Mouse (Mus musculus) gastrocnemius, adult 2 months (tissue): ENCODE data around the gene Btbd6. TPM values are rescaled to one million over a fixed set of nuclear protein-coding genes. Genes with fewer than 3 reads are reported as not detected.

Experiments
- DNase-seq: peaks from one replicate; pipeline ENCODE4 v3.0.0; 2022
- H3K27ac ChIP-seq: fragments of 200-600 bp; 2 replicates; pipeline ENCODE4 v1.8.1; 2022; ENCODE audit warnings: mild to moderate bottlenecking
- H3K4me3 ChIP-seq: fragments of 200-600 bp; 2 replicates; pipeline ENCODE4 v1.8.1; 2022; ENCODE audit warnings: mild to moderate bottlenecking, moderate library complexity
- CTCF ChIP-seq: fragments of 200-600 bp; IDR thresholded peaks from 2 replicates; pipeline ENCODE4 v1.8.1; 2022; ENCODE audit warnings: antibody characterized with exemption, mild to moderate bottlenecking, moderate library complexity
- intact Hi-C: fragments of 180-260 bp; cut with DNase I; formaldehyde crosslinking; loops from one replicate; pipeline ENCODE4 v1.15.1; 2025
- long read RNA-seq, 2 experiments: library from polyadenylated mRNA; stranded (forward); transcript quantifications; one replicate each; pipeline ENCODE4 v2.0.0; 2021
- total RNA-seq, 2 experiments: library from RNA; stranded (reverse); gene quantifications; 2 replicates each; pipeline ENCODE4 v1.2.3; 2021

Gene Btbd6
- 10 to 100 TPM; 13.3 to 20.6 TPM for total RNA-seq
- long read RNA-seq, experiment 1, transcript Btbd6-204 (4 exons, 2,085 nt): major isoform, 12 of 20 reads
- long read RNA-seq, experiment 1, partial matches to known transcripts: 3 of 20 reads
- long read RNA-seq, experiment 1, other reads (novel, unspliced or antisense): 1 of 20 reads
- long read RNA-seq, experiment 2, transcript Btbd6-204 (4 exons, 2,085 nt): major isoform, 9 of 19 reads
- long read RNA-seq, experiment 2, partial matches to known transcripts: 0 of 19 reads
- long read RNA-seq, experiment 2, other reads (novel, unspliced or antisense): 1 of 19 reads

DNA sequence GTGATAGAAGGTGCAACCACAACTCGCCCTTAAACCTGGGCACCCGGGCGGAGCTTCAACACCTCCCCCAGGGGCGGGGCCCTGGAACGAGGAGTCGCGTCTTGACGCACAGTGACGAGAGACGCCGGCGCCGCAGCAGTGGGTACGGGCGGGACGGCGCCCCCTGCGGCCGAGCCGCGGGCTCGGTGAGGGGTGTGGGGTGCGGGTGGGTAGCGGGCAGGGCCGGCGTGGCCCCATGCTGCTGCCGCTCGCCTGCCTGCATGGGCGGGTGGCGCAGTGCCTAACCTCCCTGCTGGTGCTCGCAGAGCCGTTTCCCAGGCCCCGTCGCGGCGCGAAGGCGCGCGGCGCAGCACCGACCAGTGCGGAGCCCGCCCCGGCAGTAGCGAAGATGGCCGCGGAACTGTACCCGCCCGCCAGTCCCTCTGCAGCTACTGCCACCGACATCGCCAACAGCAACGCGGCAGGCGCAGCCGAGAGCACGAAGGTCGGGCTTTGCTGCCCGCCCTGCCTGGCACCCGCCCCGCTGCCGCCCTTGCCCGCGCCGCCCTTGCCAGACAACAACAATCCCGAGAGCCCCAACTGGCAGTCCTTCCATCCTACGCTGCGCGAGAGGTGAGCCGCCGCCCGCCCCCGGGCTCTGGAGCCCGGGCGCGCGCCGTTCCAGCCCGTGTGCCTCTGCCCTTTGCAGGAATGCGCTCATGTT, at the start of gene Btbd6:
Gene Btbd6 (plus strand): TSS at position 112 of the 703 bp plus-strand sequence.
- peak; percentile 69 for TF ChIP-seq CTCF
- intact Hi-C loops: no loop called here
- peak; percentile 94 for DNase-seq
- peak within 1 kb of the TSS; percentile 97 for H3K27ac ChIP-seq
- H3K4me3 ChIP-seq: peak within 1 kb of the TSS; percentile 93

DNA sequence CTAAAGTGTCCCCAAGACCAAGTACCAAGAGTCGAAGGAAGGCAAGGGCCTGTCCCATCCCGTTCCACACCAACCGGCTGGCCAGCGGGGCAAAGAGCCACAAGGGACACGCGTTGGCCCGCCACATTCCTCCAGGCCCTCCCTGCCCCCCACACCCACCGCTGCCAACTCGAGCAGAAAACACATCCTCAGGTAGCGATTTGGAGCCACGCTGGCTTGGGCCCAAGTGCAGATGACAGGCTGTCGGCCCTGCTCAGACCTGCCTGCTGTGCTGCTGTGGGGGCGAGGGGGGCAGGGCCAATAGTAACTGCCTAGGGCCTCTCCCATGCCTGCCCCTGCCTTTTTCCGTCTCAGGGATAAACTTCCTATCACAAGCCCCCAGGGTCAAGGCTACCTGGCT, 49.0 kb upstream of the Btbd6 start:
- intact Hi-C loops: no loop called here
- H3K27ac ChIP-seq: peak overlapping the region; percentile 35; the same call in 1 of the 2 replicates
- TF ChIP-seq CTCF: no peak
- H3K4me3 ChIP-seq: peak overlapping the region; percentile 84
- no peak for DNase-seq

DNA sequence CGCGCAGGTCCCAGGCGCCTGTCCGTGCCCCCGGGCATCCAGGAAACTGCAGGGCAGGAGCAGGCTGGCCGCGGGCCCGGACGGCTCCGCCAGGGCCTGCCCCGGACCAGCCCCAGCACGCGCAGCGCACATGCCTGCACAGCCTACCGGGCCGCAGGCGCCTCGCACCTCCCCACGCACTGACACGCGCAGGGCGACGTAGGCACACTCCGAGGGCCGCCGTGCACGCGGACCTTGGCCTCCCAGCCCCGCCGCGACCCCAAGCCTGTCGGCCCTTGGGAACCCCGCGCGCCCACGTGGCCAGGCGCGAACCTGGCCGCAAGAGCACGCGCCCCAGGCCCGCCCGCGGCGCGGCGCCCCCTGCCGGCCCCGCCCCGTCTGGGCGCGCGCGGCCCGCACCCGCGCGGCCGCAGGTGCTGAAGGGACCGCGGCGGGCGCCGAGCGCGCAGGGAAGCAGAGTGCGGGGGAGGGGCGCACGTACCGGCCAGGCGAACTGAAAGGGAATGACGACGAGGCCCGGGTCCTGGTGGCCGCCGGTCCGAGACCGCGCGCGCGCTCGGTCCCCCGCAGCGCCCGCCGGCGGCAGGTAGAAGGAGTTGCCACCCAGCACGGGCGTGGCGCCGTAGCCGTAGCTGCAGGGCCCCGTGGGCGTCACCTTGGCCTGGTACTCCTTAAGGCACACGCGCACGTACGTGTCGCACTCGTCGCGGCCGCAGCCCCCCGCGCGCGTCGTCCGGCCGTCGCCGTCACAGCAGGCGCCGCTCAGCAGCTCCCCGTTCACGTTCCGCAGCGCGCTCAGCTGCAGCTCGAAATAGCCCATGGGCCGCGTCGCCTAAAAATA, 47.7 kb upstream of the Btbd6 start:
- DNase-seq: peak; percentile 74
- H3K27ac ChIP-seq: peak overlapping the region; percentile 92
- intact Hi-C loops: no loop called here
- TF ChIP-seq CTCF: peak; percentile 31
- H3K4me3 ChIP-seq: peak overlapping the region; percentile 84

DNA sequence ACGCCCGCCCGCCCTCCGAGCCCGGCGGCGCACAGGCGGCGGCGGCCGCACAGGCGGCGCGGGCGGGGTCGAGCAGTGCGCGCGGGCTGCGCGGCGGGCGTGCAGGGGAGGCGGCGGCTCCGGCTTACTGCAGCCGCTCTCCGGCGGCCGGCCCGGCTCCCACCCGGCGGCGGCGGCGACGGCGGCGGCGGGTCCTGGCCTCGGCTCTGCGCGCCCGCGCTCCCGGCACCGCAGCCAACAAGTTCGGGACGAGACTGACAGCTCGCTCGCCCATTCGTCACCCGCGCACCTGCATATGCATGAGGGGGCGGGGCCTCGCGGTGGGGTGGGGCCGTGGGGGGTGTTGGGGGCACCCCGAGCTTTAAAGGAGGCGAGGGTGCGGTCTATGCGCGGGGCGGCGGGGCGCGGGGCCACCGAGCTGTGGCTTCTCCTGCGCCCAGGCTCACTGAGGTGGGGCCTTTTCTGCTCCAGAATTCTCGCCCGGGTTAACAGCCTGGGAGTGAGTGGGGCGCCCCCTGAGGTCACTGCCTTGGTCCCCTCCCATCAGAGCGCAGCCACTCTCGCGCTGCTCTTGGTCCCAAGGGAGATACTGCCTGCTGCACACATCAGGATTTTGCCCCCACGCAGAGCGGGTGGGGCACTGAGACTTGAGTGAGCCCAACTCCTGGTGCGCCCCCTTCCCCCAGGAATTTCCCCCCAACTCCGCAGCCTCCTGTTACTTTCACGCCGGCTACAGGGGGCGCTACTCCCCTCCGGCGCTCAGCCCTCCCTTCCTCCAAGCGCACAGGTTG, 46.5 kb upstream of the Btbd6 start, which contains the start of gene Jag2:
Gene Jag2 (minus strand): TSS at position 215 of the 791 bp plus-strand sequence.
- peak within 1 kb of the TSS; percentile 84 for H3K4me3 ChIP-seq
- DNase-seq: peak; percentile 91
- TF ChIP-seq CTCF: peak; percentile 63
- peak within 1 kb of the TSS; percentile 92 for H3K27ac ChIP-seq
- intact Hi-C loops: no loop called here

DNA sequence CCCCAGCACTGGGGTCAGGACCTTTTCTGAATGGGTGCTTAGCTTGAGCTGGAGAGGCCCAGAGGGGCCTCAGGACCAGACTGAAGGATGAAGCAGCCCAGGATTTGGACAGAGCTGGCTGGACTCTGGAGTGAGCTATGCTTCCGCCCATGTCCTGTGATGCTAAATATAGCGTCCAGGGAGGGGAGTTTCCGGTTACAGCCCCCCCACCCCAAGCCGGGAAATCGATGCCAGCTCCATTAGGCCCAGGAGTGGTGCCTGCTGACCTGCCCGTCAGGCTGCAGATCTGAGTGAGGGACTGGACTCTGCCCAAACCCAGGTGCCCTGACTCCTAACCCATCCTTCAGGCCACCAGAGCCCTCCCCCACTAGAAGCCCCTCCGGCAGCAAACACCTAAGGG, 43.6 kb upstream of the Btbd6 start:
- Histone ChIP-seq H3K4me3 (0 out of 2 replicates have a peak overlapping the region, but pooled peaks have one; percentile 23), H3K27ac (peak overlapping the region; percentile 81)
- TF ChIP-seq CTCF: no peak
- intact Hi-C loops: no loop called here
- peak; percentile 84 for DNase-seq

DNA sequence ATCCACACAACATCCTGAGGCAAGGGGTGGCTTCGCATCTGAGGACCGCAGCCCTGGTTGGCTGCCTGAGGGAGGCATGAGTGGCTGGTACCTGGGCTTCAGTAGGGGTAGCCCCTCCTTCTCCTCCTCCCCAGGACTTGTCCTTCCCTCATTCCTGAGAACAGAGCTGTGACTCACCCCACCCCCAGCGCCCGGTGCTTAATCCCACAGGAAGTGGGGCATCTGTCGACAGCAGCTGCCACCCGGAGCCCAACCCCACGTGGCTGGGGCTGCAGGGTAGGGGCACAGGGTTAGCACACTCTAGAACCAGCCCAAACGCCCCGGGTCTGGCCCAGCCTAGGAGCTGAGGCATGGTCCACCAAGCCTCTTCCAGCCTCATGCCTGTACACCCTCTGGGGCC, 38.4 kb upstream of the Btbd6 start:
- no peak for DNase-seq
- H3K27ac ChIP-seq: no peak overlapping the region
- no peak for TF ChIP-seq CTCF
- no peak overlapping the region for H3K4me3 ChIP-seq
- intact Hi-C loops: no loop called here

DNA sequence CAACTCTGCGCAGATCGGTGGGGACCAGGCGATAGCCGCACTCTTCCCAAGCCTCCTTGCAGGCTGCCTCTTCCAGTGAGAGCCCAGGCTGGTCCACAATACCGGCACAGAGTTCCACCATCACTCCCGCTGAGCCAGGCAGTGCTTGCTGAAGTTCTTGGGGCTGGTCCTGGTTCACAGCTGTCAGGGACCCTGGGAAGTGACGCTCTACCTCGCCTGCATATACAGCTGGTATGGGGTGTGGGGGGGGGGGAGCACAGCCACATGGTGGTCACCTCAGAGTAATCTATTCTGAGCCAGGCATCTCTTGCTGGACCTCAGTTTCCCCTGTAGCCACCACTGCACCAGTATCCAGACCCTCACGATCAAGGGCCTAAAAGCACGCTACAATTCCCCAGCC, 37.9 kb upstream of the Btbd6 start:
- intact Hi-C loops: no loop called here
- DNase-seq: no peak
- no peak overlapping the region for H3K4me3 ChIP-seq
- TF ChIP-seq CTCF: no peak
- H3K27ac ChIP-seq: no peak overlapping the region

DNA sequence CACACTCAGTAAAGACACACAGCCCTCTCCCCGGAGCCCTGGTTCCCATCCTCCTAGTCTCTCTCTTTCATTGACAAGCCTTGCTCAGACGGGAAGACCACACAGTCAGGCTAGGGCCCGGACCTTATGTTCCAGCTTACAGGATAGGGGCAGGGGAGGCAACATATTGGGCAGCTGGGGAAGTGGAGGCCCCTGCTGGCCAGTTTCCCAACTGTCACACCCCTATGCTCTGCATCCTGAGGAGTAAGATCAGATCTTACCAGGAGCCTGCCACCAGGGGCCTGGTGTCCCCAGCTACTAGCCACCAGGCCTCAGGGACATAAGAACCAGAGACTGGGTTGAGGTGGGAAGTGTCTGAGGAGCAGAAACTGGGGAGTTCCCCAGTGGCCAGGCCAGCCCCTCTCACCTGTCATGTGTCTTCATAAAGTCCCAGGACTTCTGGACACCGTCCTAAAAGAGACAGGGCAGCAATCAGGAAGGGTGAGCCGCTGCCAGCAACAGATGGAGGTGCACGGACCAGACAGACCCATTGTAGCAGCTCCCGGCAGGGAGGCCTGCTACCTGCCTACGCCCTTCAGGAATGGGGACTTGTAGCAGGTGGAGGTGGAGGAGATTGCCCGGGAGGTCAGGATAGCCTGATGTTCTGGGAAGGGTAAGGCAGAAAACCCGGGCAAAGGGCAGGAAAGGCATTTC, 37.3 kb upstream of the Btbd6 start:
- Histone ChIP-seq H3K27ac (no peak overlapping the region), H3K4me3 (no peak overlapping the region)
- peak; percentile 33 for TF ChIP-seq CTCF
- intact Hi-C loops: no loop called here
- DNase-seq: no peak

DNA sequence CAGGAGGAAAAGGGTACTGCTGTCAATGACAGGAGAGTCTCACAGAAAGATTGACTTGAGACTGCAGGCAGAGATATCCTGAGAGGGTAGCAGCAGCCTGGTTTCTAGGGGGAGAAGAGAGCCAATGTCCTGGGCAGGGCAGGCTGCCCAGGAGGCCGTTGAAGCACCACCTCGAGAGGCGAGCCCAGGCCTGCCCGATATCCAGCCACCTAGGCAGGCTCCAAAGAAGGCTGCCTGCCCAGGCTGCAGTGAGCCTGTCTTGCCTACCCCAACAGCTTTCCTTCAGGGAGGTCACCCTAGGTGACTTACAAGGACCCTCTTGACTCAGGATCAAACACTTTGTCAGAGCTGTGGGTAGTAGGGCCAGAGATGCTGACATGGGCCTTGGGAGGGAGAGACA, 36.0 kb upstream of the Btbd6 start:
- TF ChIP-seq CTCF: no peak
- Histone ChIP-seq H3K4me3 (no peak overlapping the region), H3K27ac (no peak overlapping the region; the same call in 1 of the 2 replicates)
- DNase-seq: no peak
- intact Hi-C loops: loop anchor here (5.0 kb wide), 1 partner anchor 63 kb away; no protein-coding TSS in a partner anchor

DNA sequence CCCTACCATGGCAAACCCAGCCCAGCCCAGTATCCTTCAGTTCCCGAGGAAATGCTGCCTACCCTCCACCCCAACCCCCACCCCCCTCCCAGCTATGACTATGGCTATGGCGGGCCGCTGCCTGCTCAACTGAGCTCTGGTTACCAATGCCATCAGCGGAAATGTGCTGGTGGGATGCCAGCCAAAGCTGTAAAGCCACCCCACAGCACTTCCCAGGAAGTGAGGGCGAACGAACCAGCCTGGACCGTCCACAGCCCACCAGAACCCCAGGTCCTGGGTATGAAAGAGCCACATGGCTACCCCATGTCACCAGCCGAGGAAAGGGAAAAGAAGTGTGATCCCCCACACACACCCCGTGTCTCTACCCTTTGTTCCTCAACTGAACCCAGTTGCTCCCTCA, 35.6 kb upstream of the Btbd6 start:
- TF ChIP-seq CTCF: no peak
- Histone ChIP-seq H3K27ac (peak overlapping the region; percentile 99; the same call in 1 of the 2 replicates), H3K4me3 (no peak overlapping the region)
- DNase-seq: peak; percentile 55
- intact Hi-C loops: loop anchor here (5.0 kb wide), 1 partner anchor 63 kb away; no protein-coding TSS in a partner anchor

DNA sequence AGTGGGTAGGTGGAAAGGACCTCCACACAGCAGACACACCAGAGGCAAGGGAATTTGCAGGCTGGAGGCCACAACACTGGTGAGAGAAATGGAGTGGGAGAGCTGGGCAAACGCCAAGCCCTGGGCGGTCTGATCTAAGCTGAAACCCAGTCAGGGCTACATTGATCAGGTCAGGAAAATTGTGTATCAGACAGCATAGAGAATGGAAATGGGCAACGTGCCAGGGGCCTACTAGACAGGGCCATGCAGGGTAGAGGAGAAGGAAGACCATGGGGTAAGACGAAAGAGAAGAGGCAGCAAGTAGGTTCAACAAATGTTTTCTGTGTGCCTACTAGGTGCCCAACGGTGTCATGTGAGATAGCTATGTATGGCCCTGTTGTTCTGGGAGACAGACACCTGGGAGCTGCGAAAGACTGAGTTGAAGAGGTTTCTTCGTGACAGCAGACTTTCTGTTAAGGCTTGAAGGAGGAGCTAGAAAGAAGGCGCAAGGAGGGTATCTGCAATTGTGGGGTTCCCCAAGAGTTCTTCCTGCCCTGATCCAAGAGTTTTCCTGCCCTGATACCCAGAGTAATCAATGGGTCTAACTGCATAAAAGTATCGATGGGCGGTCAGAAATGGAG, 35.0 kb upstream of the Btbd6 start:
- no peak for DNase-seq
- no peak for TF ChIP-seq CTCF
- peak overlapping the region; percentile 90 for H3K4me3 ChIP-seq
- intact Hi-C loops: loop anchor here (5.0 kb wide), 1 partner anchor 64 kb away; no protein-coding TSS in a partner anchor
- peak overlapping the region; percentile 99 for H3K27ac ChIP-seq
